Mouse (Mus musculus): Measurements from ENCODE around the gene Unc5c. TPM values are rescaled to one million over a fixed set of nuclear protein-coding genes. Genes with fewer than 3 reads are reported as not detected.

The Unc5c gene
- polyA plus RNA-seq (2012; rRNA removed), result 8.7 and 11.0 TPM in 2 replicates

DNA sequence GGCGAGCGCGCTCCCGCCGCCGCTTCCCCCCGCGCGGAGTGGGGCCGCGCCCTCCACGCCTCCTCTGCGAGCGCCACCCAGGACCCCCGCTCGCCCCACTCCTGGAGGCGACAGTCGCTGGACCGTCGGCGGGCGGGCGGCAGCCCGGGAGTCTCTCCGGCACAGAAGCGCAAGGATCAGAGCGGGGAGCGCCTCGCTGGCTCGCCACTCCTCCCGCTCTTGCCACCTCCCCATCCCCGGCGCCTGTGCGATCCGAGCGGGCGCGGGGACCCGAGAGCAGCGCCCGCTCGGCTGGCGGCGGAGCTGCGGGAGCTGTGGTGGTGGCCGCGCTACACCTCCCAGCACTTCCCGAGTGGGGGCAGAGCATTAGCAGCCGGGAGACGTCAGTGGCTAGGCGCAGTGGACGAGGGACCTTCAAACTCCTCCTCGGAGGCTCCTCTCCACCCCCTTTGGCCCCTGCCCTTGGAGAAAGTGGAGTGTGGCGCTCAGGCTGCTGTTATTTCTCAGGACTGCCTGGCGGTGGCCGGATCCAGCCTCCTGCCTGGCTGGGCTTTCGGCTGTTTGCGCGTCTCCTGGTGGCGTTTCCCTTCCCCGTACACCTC lies at the start of gene Unc5c:
Unc5c (plus strand) TSS at position 113 of the 602 bp plus-strand sequence.

Data from central nervous system, embryonic 18 days (tissue).